Mouse (Mus musculus) midbrain, embryonic 15.5 days (tissue): Measurements from ENCODE around the gene Ttll4. TPM values are rescaled to one million over a fixed set of nuclear protein-coding genes. Genes with fewer than 3 reads are reported as not detected.
A peak's percentile ranks its signal among the peaks of the same experiment; 100 is the strongest.

Source experiments
- ATAC-seq: fragments of 200-750 bp; cut with Nextera tagmentation; replicated peaks from 2 replicates; pipeline ENCODE4 v1.8.0; 2017; ENCODE audit warnings: moderate TSS enrichment
- H3K27ac ChIP-seq: fragments of 300-500 bp; sonication (generic); 2 replicates; pipeline ENCODE4 v1.5.1; 2015; ENCODE audit warnings: mild to moderate bottlenecking, inconsistent platforms
- H3K27me3 ChIP-seq: fragments of 300-500 bp; sonication (generic); replicated peaks from 2 replicates; pipeline ENCODE4 v1.6.1; 2015; ENCODE audit warnings: inconsistent platforms
- H3K36me3 ChIP-seq: fragments of 300-500 bp; sonication (generic); replicated peaks from 2 replicates; pipeline ENCODE4 v1.6.1; 2015; ENCODE audit warnings: inconsistent platforms
- H3K4me1 ChIP-seq: fragments of 300-500 bp; sonication (generic); 2 replicates; pipeline ENCODE4 v1.6.1; 2015; ENCODE audit warnings: inconsistent platforms
- H3K4me2 ChIP-seq: fragments of 300-500 bp; sonication (generic); 2 replicates; pipeline ENCODE4 v1.6.1; 2015; ENCODE audit warnings: inconsistent platforms, mild to moderate bottlenecking, moderate library complexity
- H3K4me3 ChIP-seq: fragments of 300-500 bp; sonication (generic); 2 replicates; pipeline ENCODE4 v1.5.1; 2015; ENCODE audit warnings: mild to moderate bottlenecking, inconsistent platforms
- H3K9ac ChIP-seq: fragments of 300-500 bp; sonication (generic); 2 replicates; pipeline ENCODE4 v1.6.1; 2015; ENCODE audit warnings: mild to moderate bottlenecking, inconsistent platforms
- H3K9me3 ChIP-seq: fragments of 300-500 bp; sonication (generic); 2 replicates; pipeline ENCODE4 v1.6.1; 2016; ENCODE audit warnings: inconsistent platforms
- WGBS: fragments of 180-500 bp; shearing (Covaris S2); methylation state at CpG from one replicate; pipeline ENCODE4 v1.1.7; 2015; ENCODE audit warnings: mixed read lengths; 5-methylcytosine and 5-hydroxymethylcytosine counted together
- polyA plus RNA-seq: library from polyadenylated mRNA; unstranded; fragments of >200 nt; fragmentation: Nextera tagmentation; extraction: Ambion mirVana; gene quantifications from 2 replicates; pipeline ENCODE4 v1.2.1, GENCODE M21; 2015

The Ttll4 gene
- polyA plus RNA-seq, 1 experiment from 2014 or later, result 10.6 TPM

DNA sequence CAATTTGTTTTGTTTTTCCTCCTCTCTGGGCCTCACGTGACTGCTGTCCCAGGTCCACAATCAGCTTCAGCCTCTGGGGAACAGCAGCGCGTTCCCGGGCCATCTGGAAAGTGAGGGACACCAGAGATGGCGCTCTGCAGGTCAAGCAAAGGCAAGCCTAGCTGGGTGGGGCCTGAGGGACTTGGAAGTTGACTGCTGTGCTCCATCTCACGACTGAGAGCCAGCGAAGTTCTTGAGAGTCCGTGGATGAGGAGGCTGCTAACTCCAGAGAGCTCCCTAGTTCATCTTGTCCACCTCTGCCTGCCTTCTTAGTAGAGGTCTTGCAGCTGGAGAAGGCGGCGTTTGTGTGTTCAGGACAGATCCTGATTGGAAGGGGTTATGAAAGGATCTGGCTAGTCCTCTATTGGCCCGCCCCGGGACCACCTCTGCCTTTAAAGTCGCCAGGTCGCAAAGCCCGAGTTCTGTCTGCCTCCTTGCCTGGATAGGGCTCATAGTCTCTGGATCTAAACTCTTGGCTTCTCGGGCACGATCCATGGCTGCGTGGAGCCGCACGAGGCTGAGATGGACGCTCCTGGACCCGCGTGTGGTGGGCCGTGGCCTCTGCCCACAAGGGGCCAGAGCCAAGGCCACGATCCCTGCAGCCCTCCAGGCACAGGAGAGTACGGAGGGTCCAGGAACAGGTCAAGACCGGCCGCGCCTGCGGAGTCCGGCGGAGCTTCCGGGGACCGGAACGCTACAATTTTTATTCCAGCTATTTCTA lies 51.7 kb downstream of the Ttll4 start, which contains the start of gene Cyp27a1:
Gene Cyp27a1 (plus strand): TSS at position 476 of the 760 bp plus-strand sequence.
- H3K36me3 ChIP-seq, result no peaks in the 10 kb centered on the region
- H3K4me2 ChIP-seq, result peak within 1 kb of the TSS; percentile 93
- peak within 1 kb of the TSS; percentile 48 for H3K9ac ChIP-seq
- 4% methylated on average over 35 of the region's 35 CpGs for WGBS
- no peaks in the 10 kb centered on the region for H3K9me3 ChIP-seq
- peaks cover 13% of the 10 kb centered on the region for H3K4me1 ChIP-seq
- peaks cover 10% of the 10 kb centered on the region for H3K27me3 ChIP-seq
- H3K4me3 ChIP-seq, result peak within 1 kb of the TSS; percentile 40
- no peak for ATAC-seq
- H3K27ac ChIP-seq, result no peak within 1 kb of the TSS

DNA sequence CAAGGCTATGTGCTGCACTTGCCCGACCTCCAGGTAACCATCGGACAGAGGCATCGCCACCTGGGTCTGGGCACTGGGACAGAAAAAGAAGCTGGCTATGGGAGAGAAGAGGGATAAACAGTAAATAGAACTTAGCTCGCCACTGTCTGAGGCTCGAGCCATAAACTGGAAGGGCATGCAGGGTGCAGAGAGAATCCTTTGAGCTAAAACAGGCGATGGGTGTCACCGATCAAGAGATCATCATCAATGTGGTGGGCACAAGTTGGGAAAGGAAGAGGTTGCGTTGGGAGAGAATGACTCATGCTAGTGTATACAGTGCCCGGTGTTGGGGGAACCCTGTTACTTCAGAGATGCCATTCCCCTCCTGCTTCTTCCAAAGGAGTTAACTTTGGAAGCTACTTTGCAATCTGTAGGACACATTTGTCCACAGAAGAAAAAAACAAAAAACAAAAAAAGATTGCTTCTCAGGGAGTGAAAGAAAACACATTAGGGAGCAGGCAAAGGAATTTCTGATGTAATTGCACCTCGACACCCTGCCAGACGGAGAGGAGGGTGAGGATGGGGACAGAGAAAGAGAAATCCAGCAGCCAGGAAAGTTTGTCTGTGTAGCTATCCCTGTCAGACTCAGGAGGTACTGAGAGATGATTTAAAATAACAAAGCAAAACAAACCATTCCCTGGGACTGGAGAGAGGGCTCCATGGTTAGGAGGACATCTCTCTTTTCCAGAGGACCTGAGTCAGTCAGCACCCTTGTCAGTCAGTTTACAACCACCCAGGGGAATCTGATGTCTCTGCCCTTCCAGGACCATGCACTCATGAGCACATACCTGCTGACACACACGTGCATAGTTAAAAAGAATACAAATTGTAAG lies 52.5 kb downstream of the Ttll4 start:
- Histone ChIP-seq H3K27me3 (peaks cover 10% of the 10 kb centered on the region), H3K4me2 (peak overlapping the region; percentile 93), H3K4me3 (peak overlapping the region; percentile 40), H3K9ac (no peak overlapping the region), H3K36me3 (no peaks in the 10 kb centered on the region), H3K4me1 (peaks cover 13% of the 10 kb centered on the region), H3K9me3 (no peaks in the 10 kb centered on the region), H3K27ac (no peak overlapping the region)
- no peak for ATAC-seq
- WGBS, result 36% methylated on average over 12 of the region's 12 CpGs

DNA sequence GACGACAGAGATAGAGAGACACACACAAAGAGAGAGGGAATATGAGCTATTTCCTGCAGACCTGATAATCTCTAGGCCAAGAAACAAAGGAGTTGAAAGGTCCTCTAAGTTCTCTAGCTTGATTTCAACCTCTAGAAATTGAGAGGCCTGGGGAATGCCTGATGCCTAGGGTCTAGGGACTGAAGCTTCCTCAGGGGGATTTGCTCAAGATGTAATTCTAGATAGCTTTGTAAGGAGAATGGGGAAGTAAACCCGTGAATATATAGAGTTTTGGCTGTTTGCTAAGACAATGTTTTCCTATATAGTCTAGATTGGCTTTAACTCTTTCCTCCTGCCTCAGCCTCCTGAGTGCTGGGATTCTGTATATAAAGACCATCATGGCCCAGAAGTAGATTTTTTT lies 53.4 kb downstream of the Ttll4 start:
- Histone ChIP-seq H3K9ac (no peak overlapping the region), H3K4me3 (no peak overlapping the region), H3K9me3 (no peaks in the 10 kb centered on the region), H3K4me2 (no peak overlapping the region), H3K4me1 (peaks cover 13% of the 10 kb centered on the region), H3K27me3 (peaks cover 10% of the 10 kb centered on the region), H3K27ac (no peak overlapping the region), H3K36me3 (no peaks in the 10 kb centered on the region)
- 66% methylated on average over 2 of the region's 2 CpGs for WGBS
- no peak for ATAC-seq

DNA sequence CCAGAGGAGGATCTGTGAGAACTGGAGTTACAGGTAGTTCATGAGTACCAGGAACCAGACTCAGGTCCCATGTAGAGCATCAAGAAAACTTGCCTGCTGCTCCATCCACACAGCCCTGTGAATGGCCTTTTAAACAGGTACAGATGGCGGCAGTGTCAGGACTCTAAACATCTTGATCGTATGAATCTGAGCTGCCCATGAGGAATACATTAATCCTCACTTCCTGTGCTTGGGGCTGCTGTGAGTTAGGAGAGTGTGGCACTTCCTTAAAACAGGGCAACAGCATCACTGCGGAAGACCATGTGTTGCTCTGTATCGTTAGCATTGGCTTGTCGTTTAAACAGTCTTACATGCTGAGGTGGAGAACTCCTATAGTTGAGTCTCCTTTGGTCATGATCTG lies 53.9 kb downstream of the Ttll4 start:
- 82% methylated on average over 5 of the region's 5 CpGs for WGBS
- no peaks in the 10 kb centered on the region for H3K36me3 ChIP-seq
- no peak for ATAC-seq
- H3K4me3 ChIP-seq, result no peak overlapping the region
- H3K9me3 ChIP-seq, result no peaks in the 10 kb centered on the region
- no peak overlapping the region for H3K4me2 ChIP-seq
- H3K9ac ChIP-seq, result no peak overlapping the region
- H3K27ac ChIP-seq, result no peak overlapping the region
- H3K4me1 ChIP-seq, result peaks cover 13% of the 10 kb centered on the region
- H3K27me3 ChIP-seq, result peaks cover 10% of the 10 kb centered on the region

DNA sequence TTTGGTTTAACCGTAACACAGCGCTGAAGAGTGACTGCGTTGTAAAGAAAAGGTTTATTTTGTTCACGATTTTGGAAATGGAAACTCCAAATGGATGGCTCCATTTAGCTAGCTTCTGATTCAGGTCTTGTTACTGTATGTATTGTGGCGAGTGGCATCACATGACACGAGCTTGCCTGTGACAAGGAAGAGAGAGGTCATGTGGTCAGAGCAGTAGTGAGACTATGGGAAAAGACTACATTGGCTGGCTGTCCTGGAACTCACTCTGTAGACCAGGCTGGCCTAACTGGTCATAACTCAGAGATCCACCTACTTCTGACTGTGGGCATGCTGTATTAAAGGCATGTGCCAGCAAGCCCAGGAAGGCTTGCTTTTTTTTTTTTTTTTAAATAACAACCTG lies 54.3 kb downstream of the Ttll4 start:
- Histone ChIP-seq H3K4me1 (peaks cover 13% of the 10 kb centered on the region), H3K27ac (no peak overlapping the region), H3K4me3 (no peak overlapping the region), H3K9me3 (no peaks in the 10 kb centered on the region), H3K9ac (no peak overlapping the region), H3K4me2 (no peak overlapping the region), H3K36me3 (no peaks in the 10 kb centered on the region), H3K27me3 (peaks cover 10% of the 10 kb centered on the region)
- 93% methylated on average over 6 of the region's 6 CpGs for WGBS
- ATAC-seq, result no peak

DNA sequence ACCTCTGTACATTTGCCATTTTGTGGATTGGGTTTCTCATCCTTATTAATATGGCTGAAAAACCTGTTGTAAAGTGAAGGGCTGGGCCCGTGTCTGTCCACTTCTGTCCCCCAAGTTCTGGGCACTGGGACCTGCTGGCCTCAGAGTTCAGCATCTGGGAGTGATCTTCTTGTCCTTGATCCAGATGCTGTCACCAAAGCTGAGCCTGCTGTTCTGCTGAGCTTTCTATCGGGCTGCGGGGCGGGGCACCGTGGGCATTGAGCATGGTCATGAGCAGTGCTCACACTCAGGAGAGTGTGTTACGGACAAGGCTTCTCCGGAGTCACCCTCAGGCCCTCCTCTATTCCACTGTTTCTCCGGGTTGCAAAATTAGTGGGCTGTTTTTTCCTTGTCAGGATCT lies 56.6 kb downstream of the Ttll4 start:
- H3K27ac ChIP-seq, result no peak overlapping the region
- H3K27me3 ChIP-seq, result peaks cover 2% of the 10 kb centered on the region; the same call in 1 of the 2 replicates
- no peak for ATAC-seq
- no peak overlapping the region for H3K4me3 ChIP-seq
- H3K36me3 ChIP-seq, result no peaks in the 10 kb centered on the region
- no peak overlapping the region for H3K4me2 ChIP-seq
- H3K4me1 ChIP-seq, result peaks cover 8% of the 10 kb centered on the region
- no peaks in the 10 kb centered on the region for H3K9me3 ChIP-seq
- no peak overlapping the region for H3K9ac ChIP-seq
- WGBS, result 90% methylated on average over 8 of the region's 8 CpGs

DNA sequence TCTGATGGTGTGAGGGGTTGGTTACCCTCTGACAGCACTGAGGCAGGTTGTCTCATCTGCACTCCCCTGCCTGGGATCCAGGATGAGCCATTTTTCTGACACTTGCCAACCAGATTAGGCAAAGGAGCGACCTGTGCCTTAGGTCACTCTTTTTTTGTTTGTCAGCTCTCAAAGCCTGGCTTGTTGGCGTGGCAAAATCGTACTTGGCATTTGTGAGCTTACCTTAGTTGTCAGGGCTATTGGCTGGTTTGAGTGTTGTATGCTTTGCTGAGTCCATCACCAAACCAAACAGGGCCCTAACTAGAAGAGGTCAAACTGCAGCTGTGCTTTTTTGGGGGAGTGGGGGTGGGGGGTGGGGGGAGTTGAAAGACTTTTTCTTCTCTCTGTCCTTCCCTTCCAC lies 57.7 kb downstream of the Ttll4 start:
- Histone ChIP-seq H3K4me3 (no peak overlapping the region), H3K27ac (no peak overlapping the region), H3K27me3 (no peaks in the 10 kb centered on the region), H3K36me3 (no peaks in the 10 kb centered on the region), H3K9me3 (no peaks in the 10 kb centered on the region), H3K4me2 (no peak overlapping the region), H3K4me1 (no peaks in the 10 kb centered on the region), H3K9ac (no peak overlapping the region)
- ATAC-seq, result no peak
- WGBS, result 82% methylated on average over 3 of the region's 3 CpGs

DNA sequence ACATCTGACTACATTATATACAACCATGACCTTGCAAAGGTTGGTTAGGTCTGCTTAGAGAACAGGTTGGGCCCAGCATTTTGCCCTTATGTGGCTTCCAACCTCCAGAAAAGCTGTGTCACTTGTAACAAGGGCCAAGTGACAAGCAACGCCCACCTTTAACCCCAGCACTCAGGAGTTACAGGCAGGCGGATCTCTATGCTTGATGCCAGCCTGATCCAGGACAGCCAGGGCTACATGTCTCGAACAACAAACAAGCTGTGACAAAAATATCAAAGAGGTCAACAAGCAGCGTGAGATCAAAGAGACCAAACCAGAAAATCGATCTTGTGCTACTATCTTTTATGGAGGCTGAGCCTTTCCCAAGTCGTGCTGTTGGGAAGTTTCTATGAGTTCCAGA lies 60.1 kb downstream of the Ttll4 start:
- Histone ChIP-seq H3K36me3 (no peaks in the 10 kb centered on the region), H3K4me2 (no peak overlapping the region), H3K4me1 (no peaks in the 10 kb centered on the region), H3K27ac (no peak overlapping the region), H3K9ac (no peak overlapping the region), H3K4me3 (no peak overlapping the region), H3K9me3 (no peaks in the 10 kb centered on the region), H3K27me3 (no peaks in the 10 kb centered on the region)
- no peak for ATAC-seq
- 83% methylated on average over 6 of the region's 6 CpGs for WGBS

DNA sequence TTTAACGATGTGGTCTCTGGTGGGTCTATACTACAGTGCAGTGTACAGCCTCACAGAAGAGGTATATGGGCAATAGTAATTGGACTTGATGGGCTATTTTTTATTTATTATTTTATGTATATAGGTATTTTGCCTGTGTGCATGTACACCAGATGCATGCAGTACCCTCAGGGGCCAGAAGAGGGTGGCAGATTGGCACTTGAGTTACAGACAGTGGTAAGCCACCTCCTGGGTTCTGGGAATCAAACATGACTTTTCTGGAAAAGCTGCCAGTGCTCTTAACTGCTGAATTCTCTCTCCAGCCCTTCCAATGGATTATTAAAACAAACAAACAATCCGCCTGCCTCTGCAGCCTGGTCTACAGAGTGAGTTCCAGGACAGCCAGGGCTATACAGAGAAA lies 62.2 kb downstream of the Ttll4 start:
- Histone ChIP-seq H3K4me1 (no peaks in the 10 kb centered on the region), H3K27ac (no peak overlapping the region), H3K9ac (no peak overlapping the region), H3K36me3 (no peaks in the 10 kb centered on the region), H3K9me3 (no peaks in the 10 kb centered on the region), H3K4me2 (no peak overlapping the region), H3K27me3 (no peaks in the 10 kb centered on the region), H3K4me3 (no peak overlapping the region)
- ATAC-seq, result no peak
- 76% methylated on average over 2 of the region's 2 CpGs for WGBS

DNA sequence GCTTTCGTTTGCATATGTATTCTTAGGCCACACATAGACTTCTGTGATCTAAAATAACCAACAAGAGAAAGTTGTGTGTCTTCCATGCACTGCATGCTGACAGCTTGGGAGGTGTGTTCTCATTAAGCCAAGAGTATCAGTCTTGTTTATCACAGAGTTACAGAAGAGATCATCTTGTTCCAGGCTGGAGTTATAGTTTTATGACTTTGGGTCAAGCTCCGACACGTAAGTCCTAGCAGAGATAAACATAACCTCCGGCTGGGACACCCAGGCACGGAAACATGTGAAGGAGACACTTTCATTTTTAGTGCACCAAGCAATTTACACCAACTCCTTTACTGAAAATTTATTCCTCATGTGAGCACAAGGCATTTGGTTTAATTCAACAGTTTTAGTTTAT lies 64.6 kb downstream of the Ttll4 start:
- no peaks in the 10 kb centered on the region for H3K36me3 ChIP-seq
- H3K4me3 ChIP-seq, result no peak overlapping the region
- no peak overlapping the region for H3K4me2 ChIP-seq
- no peak for ATAC-seq
- WGBS, result 84% methylated on average over 5 of the region's 5 CpGs
- H3K27me3 ChIP-seq, result no peaks in the 10 kb centered on the region
- H3K9me3 ChIP-seq, result no peaks in the 10 kb centered on the region
- no peaks in the 10 kb centered on the region for H3K4me1 ChIP-seq
- no peak overlapping the region for H3K27ac ChIP-seq
- no peak overlapping the region for H3K9ac ChIP-seq

DNA sequence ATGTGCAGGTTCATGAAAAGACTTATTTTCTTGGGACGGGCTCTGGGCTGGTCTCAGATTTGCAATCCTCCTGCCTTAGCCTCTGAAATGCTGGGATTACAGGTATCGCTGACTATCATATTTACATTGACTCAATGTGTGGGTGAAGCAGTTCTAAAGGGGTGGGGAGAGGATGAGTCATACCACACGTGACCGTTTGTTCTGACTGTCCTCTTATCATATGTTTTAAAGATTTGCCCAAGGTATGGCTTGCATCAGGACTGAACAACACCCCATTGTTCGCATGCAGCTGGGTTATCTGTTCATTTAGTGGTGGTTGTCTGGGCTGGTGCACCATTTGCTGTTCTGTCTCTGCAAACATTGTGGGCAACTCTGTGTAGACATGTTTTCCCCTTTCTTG lies 65.1 kb downstream of the Ttll4 start:
- Histone ChIP-seq H3K4me3 (no peak overlapping the region), H3K9ac (no peak overlapping the region), H3K4me2 (no peak overlapping the region), H3K27ac (no peak overlapping the region), H3K9me3 (no peaks in the 10 kb centered on the region), H3K36me3 (no peaks in the 10 kb centered on the region), H3K4me1 (no peaks in the 10 kb centered on the region), H3K27me3 (no peaks in the 10 kb centered on the region)
- 91% methylated on average over 5 of the region's 5 CpGs for WGBS
- ATAC-seq, result no peak

DNA sequence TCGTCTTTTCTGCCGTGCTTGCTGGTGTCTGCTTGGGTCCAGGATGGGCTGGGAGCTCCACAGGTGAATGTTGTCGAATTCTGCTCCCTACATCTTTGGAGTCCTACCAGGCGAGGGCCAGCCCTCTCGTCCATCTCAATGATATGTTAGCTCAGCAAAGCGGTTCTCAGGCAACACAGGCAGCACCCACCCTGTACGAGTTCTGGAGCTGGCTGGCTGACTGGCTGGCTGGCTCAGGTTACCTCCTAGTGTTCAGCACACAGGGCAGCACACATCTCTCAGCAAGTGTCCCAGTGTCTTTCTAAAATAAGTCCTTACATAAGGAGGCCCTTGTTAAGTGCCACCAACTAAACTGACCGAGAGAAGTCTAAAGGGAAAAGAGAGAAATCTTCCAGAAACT lies 66.9 kb downstream of the Ttll4 start:
- no peak overlapping the region for H3K9ac ChIP-seq
- no peaks in the 10 kb centered on the region for H3K27me3 ChIP-seq
- 81% methylated on average over 8 of the region's 8 CpGs for WGBS
- H3K27ac ChIP-seq, result no peak overlapping the region
- H3K36me3 ChIP-seq, result no peaks in the 10 kb centered on the region
- no peak overlapping the region for H3K4me2 ChIP-seq
- no peaks in the 10 kb centered on the region for H3K9me3 ChIP-seq
- no peak for ATAC-seq
- no peaks in the 10 kb centered on the region for H3K4me1 ChIP-seq
- H3K4me3 ChIP-seq, result no peak overlapping the region
